Mouse (Mus musculus) C2C12 (cell line): ENCODE data around the gene Mlst8. TPM values are rescaled to one million over a fixed set of nuclear protein-coding genes. Genes with fewer than 3 reads are reported as not detected.

Experiments used
- H3K27me3 ChIP-seq: one replicate; pipeline ENCODE4 v1.6.1; 2011; ENCODE audit not compliant: control insufficient read depth, insufficient read depth, insufficient read length
- H3K36me3 ChIP-seq: one replicate; pipeline ENCODE4 v1.6.1; 2011; ENCODE audit not compliant: control insufficient read depth, insufficient read depth
- H3K4me3 ChIP-seq: one replicate; pipeline ENCODE4 v1.5.1; 2011; ENCODE audit warnings: mild to moderate bottlenecking, control low read depth; ENCODE audit not compliant: poor library complexity, insufficient read depth, severe bottlenecking
- H3K79me2 ChIP-seq: one replicate; pipeline ENCODE4 v1.6.1; 2011; ENCODE audit not compliant: control insufficient read depth, insufficient read depth
- H3K79me3 ChIP-seq: one replicate; pipeline ENCODE4 v1.6.1; 2011; ENCODE audit warnings: low read depth, control low read depth
- H3ac ChIP-seq: one replicate; pipeline ENCODE3; 2011; ENCODE audit warnings: low read depth; ENCODE audit not compliant: control insufficient read depth, insufficient read length
- CEBPB ChIP-seq: IDR thresholded peaks from one replicate; pipeline ENCODE4 v1.6.1; 2011; ENCODE audit warnings: low read depth, mild to moderate bottlenecking, control low read depth, moderate library complexity
- CTCF ChIP-seq: IDR thresholded peaks from one replicate; pipeline ENCODE4 v1.5.1; 2011; ENCODE audit not compliant: control insufficient read depth, insufficient read depth, insufficient read length
- FOSL1 ChIP-seq: IDR thresholded peaks from one replicate; pipeline ENCODE4 v1.8.0; 2011; ENCODE audit warnings: mild to moderate bottlenecking, low read length; ENCODE audit not compliant: poor library complexity, insufficient read depth, severe bottlenecking
- MAX ChIP-seq: IDR thresholded peaks from one replicate; pipeline ENCODE4 v1.6.1; 2011; ENCODE audit warnings: mild to moderate bottlenecking, control low read depth
- MYOD1 ChIP-seq: IDR thresholded peaks from one replicate; pipeline ENCODE4 v1.6.1; 2011; ENCODE audit warnings: low read depth; ENCODE audit not compliant: control insufficient read depth, insufficient read length
- MYOG ChIP-seq: IDR thresholded peaks from one replicate; pipeline ENCODE4 v1.6.1; 2011; ENCODE audit not compliant: control insufficient read depth, insufficient read length; ENCODE audit errors: extremely low read depth
- USF1 ChIP-seq: IDR thresholded peaks from one replicate; pipeline ENCODE4 v1.6.1; 2011; ENCODE audit warnings: low read depth, mild to moderate bottlenecking, control low read depth, moderate library complexity
- polyA plus RNA-seq: library from polyadenylated mRNA; unstranded; fragments of >200 nt; fragmentation: generic; extraction: Trizol; gene quantifications from one replicate; pipeline ENCODE4 v1.2.1, GENCODE M21; 2012; ENCODE audit warnings: missing spikeins

Mlst8 gene
- polyA plus RNA-seq, 1 experiment = 23.1 TPM

DNA sequence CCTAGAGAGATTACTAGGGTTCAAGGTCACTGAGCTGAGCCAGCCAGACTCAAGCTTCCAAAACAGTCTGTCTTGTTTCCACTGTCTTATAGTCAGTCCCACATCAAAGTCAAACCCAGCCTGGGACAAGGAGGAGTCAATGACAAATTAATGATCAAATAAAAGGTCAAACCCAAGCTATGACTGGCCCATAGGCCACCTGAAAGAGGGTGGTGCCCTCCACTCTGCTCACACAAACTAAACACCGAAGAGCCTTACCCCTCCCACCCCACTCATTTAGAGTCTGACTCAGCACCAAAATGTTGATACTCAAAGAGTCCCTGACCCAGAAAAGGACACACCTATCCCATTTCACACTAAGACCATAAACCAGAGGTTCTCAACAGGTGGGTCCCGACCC, 25.5 kb downstream of the Mlst8 start:
- TF ChIP-seq USF1 = no peak
- no peak for TF ChIP-seq CEBPB
- Histone ChIP-seq H3ac (no peak overlapping the region), H3K27me3 (no peaks in the 10 kb centered on the region), H3K79me3 (peaks cover 19% of the 10 kb centered on the region), H3K4me3 (no peak overlapping the region), H3K79me2 (peaks cover 43% of the 10 kb centered on the region), H3K36me3 (peaks cover 17% of the 10 kb centered on the region)

DNA sequence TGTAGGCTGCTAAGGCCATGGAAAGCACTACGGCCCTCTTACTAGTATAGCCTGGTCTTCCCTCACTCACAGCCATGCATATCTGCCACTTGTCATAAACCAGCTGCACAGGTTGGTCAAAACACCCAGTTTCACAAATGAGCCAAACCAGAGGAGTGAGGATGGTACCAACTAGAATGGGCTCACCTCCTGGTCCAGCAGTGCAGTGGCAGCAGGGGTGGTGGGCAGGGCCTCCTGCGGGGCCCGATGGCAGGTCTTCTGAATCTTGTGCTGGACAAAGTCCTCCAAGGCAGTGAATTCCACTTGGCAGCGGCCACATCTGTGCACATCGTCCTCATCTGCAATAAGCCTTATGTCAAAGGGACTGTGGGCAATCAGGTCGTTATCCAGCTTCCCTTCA, 27.7 kb downstream of the Mlst8 start:
- Histone ChIP-seq H3K79me2 (peaks cover 38% of the 10 kb centered on the region), H3K36me3 (peaks cover 25% of the 10 kb centered on the region), H3ac (no peak overlapping the region), H3K4me3 (no peak overlapping the region), H3K79me3 (peaks cover 17% of the 10 kb centered on the region), H3K27me3 (no peaks in the 10 kb centered on the region)
- TF ChIP-seq FOSL1 = no peak
- TF ChIP-seq MAX = no peak

DNA sequence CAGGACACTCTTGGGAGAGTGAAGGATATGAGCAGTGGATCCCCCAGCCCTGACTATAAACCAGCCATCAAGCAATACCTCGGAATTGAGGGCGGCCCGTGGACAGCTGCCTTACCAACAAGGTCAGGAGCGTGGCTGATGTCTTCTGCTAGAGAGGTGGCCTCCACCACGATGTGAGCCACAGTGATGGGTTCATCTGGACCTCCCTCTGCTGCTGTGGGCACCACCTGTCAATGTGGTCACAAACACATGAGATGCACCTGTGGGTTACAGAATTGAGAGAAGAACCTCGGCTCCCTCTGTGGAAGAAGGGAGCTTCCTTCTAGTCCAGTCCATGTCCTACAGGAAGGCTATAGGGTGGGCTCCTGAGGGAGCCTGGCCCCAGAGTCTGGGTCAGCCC, 29.4 kb downstream of the Mlst8 start:
- H3K27me3 ChIP-seq = no peaks in the 10 kb centered on the region
- TF ChIP-seq MYOD1 (no peak), CEBPB (no peak), MYOG (no peak), MAX (no peak), CTCF (no peak), USF1 (no peak), FOSL1 (no peak)
- peaks cover 34% of the 10 kb centered on the region for H3K36me3 ChIP-seq
- H3K79me2 ChIP-seq = peaks cover 33% of the 10 kb centered on the region
- H3ac ChIP-seq = no peak overlapping the region
- H3K4me3 ChIP-seq = no peak overlapping the region
- H3K79me3 ChIP-seq = peaks cover 14% of the 10 kb centered on the region

DNA sequence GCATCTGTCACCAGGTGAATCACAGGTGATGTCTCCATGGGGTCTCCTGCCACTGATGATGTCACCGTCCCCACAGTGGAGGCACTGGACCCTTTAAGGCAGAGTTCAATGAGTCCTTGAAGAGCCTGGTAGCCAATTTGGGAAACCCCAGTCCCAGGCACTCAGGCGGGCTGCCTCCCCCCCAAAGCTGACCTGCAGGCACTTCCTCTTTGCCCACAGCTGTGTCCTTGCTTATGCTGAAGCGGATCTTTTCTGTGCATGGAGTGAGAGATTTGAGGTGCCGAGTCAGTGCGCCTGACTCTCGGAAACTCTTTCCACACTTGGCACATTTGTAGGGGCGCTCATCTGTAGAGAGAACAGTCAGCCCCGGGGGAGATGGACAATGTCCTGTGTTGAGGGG, 32.3 kb downstream of the Mlst8 start:
- TF ChIP-seq MYOD1 = no peak
- TF ChIP-seq CEBPB = no peak
- TF ChIP-seq CTCF = no peak
- Histone ChIP-seq H3K36me3 (peaks cover 44% of the 10 kb centered on the region), H3K79me3 (no peaks in the 10 kb centered on the region), H3K4me3 (no peak overlapping the region), H3ac (no peak overlapping the region), H3K27me3 (no peaks in the 10 kb centered on the region), H3K79me2 (peaks cover 4% of the 10 kb centered on the region)

- Histone ChIP-seq H3K79me2 (no peaks in the 10 kb centered on the region), H3K79me3 (no peaks in the 10 kb centered on the region), H3K4me3 (no peak overlapping the region), H3K36me3 (peaks cover 28% of the 10 kb centered on the region), H3K27me3 (no peaks in the 10 kb centered on the region), H3ac (no peak overlapping the region)
- TF ChIP-seq FOSL1 (no peak), CEBPB (no peak), MAX (no peak), MYOG (no peak), CTCF (no peak)
Measured at GRCm38 (mm10) chr17:24443409-24443808, 35.5 kb downstream of the Mlst8 start.

DNA sequence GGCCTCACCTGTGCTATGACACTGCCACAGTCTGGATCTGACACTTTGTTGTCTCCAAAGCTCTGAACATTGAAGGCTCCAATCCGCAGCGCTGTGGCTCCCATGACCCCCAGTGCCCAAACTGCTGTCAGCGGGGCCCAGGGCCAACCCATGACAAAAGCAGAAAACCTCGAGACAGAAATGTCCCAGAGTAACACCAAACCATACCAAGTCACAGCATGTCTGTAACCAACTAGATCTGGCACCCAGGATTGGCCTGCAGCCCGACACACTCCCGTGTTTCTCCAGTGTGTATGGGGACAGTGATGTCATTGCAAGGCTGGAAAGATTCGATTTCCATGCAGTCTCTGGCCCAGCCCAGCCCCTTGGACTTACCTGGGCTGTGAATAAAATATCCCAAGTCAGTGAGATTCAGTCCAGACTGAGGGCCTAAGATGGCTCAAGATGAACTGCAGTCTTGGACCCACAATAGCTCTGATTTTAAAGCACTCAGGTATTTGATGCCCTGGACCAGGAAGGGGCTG, 36.2 kb downstream of the Mlst8 start, which contains the start of gene Dnase1l2:
Dnase1l2 (minus strand) TSS at position 474 of the 524 bp plus-strand sequence.
- Histone ChIP-seq H3K79me2 (no peaks in the 10 kb centered on the region), H3K4me3 (no peak within 1 kb of the TSS), H3ac (no peak within 1 kb of the TSS), H3K79me3 (no peaks in the 10 kb centered on the region), H3K36me3 (peaks cover 32% of the 10 kb centered on the region), H3K27me3 (no peaks in the 10 kb centered on the region)
- TF ChIP-seq FOSL1 = no peak
- TF ChIP-seq USF1 = no peak

DNA sequence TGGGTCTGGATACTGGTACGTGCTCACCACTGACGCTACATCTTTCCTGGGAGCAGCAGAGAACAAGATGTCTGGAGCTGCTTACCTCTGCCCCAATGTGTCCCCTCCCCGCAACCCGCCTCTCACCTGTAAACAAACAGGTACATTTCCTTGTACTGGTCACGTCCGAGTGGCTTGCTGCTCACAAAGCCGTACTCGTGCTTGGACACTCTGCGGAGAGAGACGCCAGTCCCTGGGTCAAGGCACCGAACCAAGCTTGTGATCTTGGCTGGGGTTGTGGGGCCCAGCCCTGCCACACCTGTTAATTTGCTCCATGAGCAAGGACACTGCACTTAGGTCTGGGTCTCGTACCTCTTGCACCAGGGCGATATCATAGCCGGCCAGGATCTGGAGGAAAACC, 36.8 kb downstream of the Mlst8 start:
- Histone ChIP-seq H3K27me3 (no peaks in the 10 kb centered on the region), H3ac (no peak overlapping the region), H3K79me2 (no peaks in the 10 kb centered on the region), H3K79me3 (no peaks in the 10 kb centered on the region), H3K36me3 (peaks cover 28% of the 10 kb centered on the region), H3K4me3 (no peak overlapping the region)
- TF ChIP-seq MYOD1 (no peak), MAX (no peak), USF1 (no peak), CTCF (no peak), CEBPB (no peak), MYOG (no peak), FOSL1 (no peak)
